Mouse (Mus musculus): ENCODE results near the gene Cavin3.
"Not testable (repeated sequence)": the region's sequence is repeated elsewhere in the genome, so short reads cannot be mapped to it uniquely, and the experiment has no call there.

DNA sequence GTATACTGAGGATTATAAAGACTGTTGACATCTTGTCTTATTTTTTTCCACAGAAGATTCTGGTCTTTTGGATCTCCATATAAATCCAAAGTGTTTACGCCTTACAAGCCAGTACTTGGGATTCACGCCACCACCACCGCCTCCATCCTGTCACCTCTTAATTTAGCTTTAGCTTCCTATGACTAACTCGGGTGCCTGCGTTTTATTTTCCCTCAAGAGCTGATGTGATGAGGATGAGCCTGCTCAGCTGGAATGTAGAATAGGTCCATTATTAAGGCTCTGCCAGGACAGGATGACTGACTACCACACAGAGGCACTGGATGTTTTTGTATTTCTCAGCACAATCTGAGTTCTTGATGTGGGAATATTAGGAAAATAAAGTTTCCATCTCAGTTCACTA, 16.6 kb downstream of the Cavin3 start:
- TF ChIP-seq POLR2A (IDR thresholded peaks at IDR 0.05; ENCODE audit: low read depth, low read length); CTCF (IDR thresholded peaks at IDR 0.05; ENCODE audit: borderline replicate concordance, insufficient read depth, low read length): not testable (repeated sequence)

Data from embryonic fibroblast, embryonic 13.5 days (primary cell).